Mouse (Mus musculus): ENCODE data around the gene Spats2l. TPM values are rescaled to one million over a fixed set of nuclear protein-coding genes. Genes with fewer than 3 reads are reported as not detected.

Spats2l gene
- total and polyA plus RNA-seq, 3 experiments = not detected

DNA sequence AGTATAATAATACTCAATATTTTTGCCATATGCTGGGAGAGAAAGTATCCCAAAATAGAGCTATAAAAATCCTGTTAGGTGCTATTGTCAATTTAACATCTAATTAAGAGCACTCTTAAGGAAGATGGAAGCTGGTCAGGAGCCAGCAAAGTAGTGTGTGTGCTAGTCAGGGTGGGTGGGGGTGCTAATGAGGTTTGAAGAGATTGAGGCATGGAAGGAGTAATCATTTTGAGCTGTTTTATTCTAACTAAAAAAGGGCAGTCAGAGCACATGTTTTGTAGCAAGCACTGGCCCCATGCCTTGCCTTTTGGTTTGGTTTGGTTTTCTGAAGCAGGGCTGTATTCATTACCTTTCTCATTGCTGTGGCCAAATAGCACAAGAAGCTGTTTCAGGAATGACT lies 132.3 kb downstream of the Spats2l start:
- TF ChIP-seq CHD1 (IDR thresholded peaks at IDR 0.05; ENCODE audit: low read depth, low read length) (no peak), JUND (IDR thresholded peaks at IDR 0.05; ENCODE audit: low read depth, low read length) (no peak), TAL1 (IDR thresholded peaks at IDR 0.05; ENCODE audit: low read length) (no peak), SIN3A (IDR thresholded peaks at IDR 0.05; ENCODE audit: low read length) (no peak), MXI1 (IDR thresholded peaks at IDR 0.05; ENCODE audit: low read depth, low read length) (no peak), CTCF (IDR thresholded peaks at IDR 0.05 in 2 of 3, conservative IDR thresholded peaks at IDR 0.05 in 1 of 3; ENCODE audit: control insufficient read depth in 1 of 3, insufficient read depth in 1 of 3, low read depth in 2 of 3, low read length in 3 of 3, poor library complexity in 1 of 3, severe bottlenecking in 1 of 3) (no peak), USF2 (IDR thresholded peaks at IDR 0.05; ENCODE audit: borderline replicate concordance in 1 of 2, insufficient read depth in 1 of 2, low read depth in 1 of 2, low read length in 2 of 2) (no peak), USF1 (IDR thresholded peaks at IDR 0.05; ENCODE audit: low read depth, low read length) (no peak)
- H3K36me3 ChIP-seq (ENCODE audit: control insufficient read depth in 1 of 2, insufficient read depth in 2 of 2, low read length in 2 of 2) = no peaks in the 10 kb centered on the region
- H3K27ac ChIP-seq (ENCODE audit: control insufficient read depth, low read depth, low read length) = no peak overlapping the region
- no peaks in the 10 kb centered on the region for H3K79me2 ChIP-seq (ENCODE audit: control insufficient read depth, insufficient read depth, low read length, poor library complexity)
- H3K9ac ChIP-seq (ENCODE audit: control insufficient read depth, low read depth, low read length, poor library complexity, severe bottlenecking) = no peak overlapping the region
- H3K4me1 ChIP-seq (ENCODE audit: control insufficient read depth in 1 of 2, insufficient read depth in 2 of 2, low read length in 2 of 2) = no peaks in the 10 kb centered on the region
- no peak for DNase-seq (ENCODE audit: low read depth, low spot score)
- no peak overlapping the region for H3K4me3 ChIP-seq (ENCODE audit: control insufficient read depth in 1 of 2, insufficient read depth in 1 of 2, low read depth in 2 of 2, low read length in 2 of 2)
- H3K27me3 ChIP-seq (ENCODE audit: control insufficient read depth in 1 of 2, insufficient read depth in 2 of 2, low read length in 2 of 2) = no peaks in the 10 kb centered on the region; a peak in 1 of 4 replicates
- H3K9me3 ChIP-seq (replicated peaks; ENCODE audit: insufficient read depth, low read length) = no peaks in the 10 kb centered on the region

DNA sequence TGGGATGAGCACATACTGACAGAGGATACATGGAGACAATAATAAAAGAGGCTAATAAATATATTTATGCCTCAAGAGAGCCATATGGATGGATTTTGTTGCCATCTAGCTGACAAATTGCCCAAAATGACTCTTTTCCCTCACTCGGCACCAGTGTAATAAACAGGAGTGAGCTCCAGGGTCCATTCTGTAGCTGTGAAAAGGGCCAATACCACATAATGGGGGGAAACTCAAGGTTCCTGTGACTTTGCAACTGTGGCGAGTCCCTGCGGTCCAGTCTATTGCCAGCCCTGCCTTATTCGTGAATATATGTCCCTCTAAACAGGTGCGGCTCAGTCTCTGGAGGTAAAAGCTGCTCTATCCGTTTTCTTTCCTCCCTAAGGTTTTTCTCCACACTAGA lies 137.6 kb downstream of the Spats2l start:
- Histone ChIP-seq H3K9me3 (replicated peaks; ENCODE audit: insufficient read depth, low read length) (no peaks in the 10 kb centered on the region), H3K36me3 (ENCODE audit: control insufficient read depth in 1 of 2, insufficient read depth in 2 of 2, low read length in 2 of 2) (no peaks in the 10 kb centered on the region), H3K4me3 (ENCODE audit: control insufficient read depth in 1 of 2, insufficient read depth in 1 of 2, low read depth in 2 of 2, low read length in 2 of 2) (no peak overlapping the region), H3K4me1 (ENCODE audit: control insufficient read depth in 1 of 2, insufficient read depth in 2 of 2, low read length in 2 of 2) (no peaks in the 10 kb centered on the region), H3K9ac (ENCODE audit: control insufficient read depth, low read depth, low read length, poor library complexity, severe bottlenecking) (no peak overlapping the region), H3K27ac (ENCODE audit: control insufficient read depth, low read depth, low read length) (no peak overlapping the region), H3K27me3 (ENCODE audit: control insufficient read depth in 1 of 2, insufficient read depth in 2 of 2, low read length in 2 of 2) (no peaks in the 10 kb centered on the region; a peak in 1 of 4 replicates), H3K79me2 (ENCODE audit: control insufficient read depth, insufficient read depth, low read length, poor library complexity) (no peaks in the 10 kb centered on the region)
- TF ChIP-seq USF2 (IDR thresholded peaks at IDR 0.05; ENCODE audit: borderline replicate concordance in 1 of 2, insufficient read depth in 1 of 2, low read depth in 1 of 2, low read length in 2 of 2) (no peak), NRF1 (IDR thresholded peaks at IDR 0.05; ENCODE audit: insufficient read depth, low read depth, low read length, poor library complexity, severe bottlenecking) (no peak), ZMIZ1 (IDR thresholded peaks at IDR 0.05; ENCODE audit: low read depth, low read length) (no peak), RAD21 (IDR thresholded peaks at IDR 0.05; ENCODE audit: low read depth, low read length) (no peak), MYC (IDR thresholded peaks at IDR 0.05; ENCODE audit: low read depth, low read length) (no peak), UBTF (IDR thresholded peaks at IDR 0.05; ENCODE audit: borderline replicate concordance, insufficient read depth, low read depth, low read length) (no peak)
- DNase-seq (ENCODE audit: low read depth, low spot score) = no peak

DNA sequence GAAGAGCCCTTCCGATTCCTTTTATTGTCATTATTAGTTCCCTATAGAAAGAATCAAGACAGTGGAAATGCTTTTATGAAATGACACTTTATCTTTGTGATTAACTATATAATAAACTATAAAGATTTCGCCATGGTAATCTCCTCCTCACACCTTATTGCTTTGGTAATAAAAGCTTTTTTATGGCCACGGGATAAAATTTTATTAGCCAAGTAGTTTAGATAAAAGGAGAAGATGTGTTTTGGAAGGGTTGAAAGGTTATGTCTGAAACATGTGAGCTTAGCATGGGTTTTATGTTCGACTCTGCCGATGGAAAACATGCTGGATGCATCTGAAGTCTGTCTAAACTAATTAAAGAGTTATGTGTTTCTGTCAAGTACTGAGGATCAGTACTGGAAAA lies 143.4 kb downstream of the Spats2l start:
- H3K9me3 ChIP-seq (replicated peaks; ENCODE audit: insufficient read depth, low read length) = no peaks in the 10 kb centered on the region
- no peaks in the 10 kb centered on the region for H3K27me3 ChIP-seq (ENCODE audit: control insufficient read depth in 1 of 2, insufficient read depth in 2 of 2, low read length in 2 of 2)
- TF ChIP-seq NRF1 (IDR thresholded peaks at IDR 0.05; ENCODE audit: insufficient read depth, low read depth, low read length, poor library complexity, severe bottlenecking) (no peak), JUND (IDR thresholded peaks at IDR 0.05; ENCODE audit: low read depth, low read length) (no peak)
- DNase-seq (ENCODE audit: low read depth, low spot score) = no peak
- no peaks in the 10 kb centered on the region for H3K79me2 ChIP-seq (ENCODE audit: control insufficient read depth, insufficient read depth, low read length, poor library complexity)
- H3K36me3 ChIP-seq (ENCODE audit: control insufficient read depth in 1 of 2, insufficient read depth in 2 of 2, low read length in 2 of 2) = no peaks in the 10 kb centered on the region
- no peak overlapping the region for H3K9ac ChIP-seq (ENCODE audit: control insufficient read depth, low read depth, low read length, poor library complexity, severe bottlenecking)
- H3K4me1 ChIP-seq (ENCODE audit: control insufficient read depth in 1 of 2, insufficient read depth in 2 of 2, low read length in 2 of 2) = no peaks in the 10 kb centered on the region
- H3K27ac ChIP-seq (ENCODE audit: control insufficient read depth, low read depth, low read length) = no peak overlapping the region
- H3K4me3 ChIP-seq (ENCODE audit: control insufficient read depth in 1 of 2, insufficient read depth in 1 of 2, low read depth in 2 of 2, low read length in 2 of 2) = no peak overlapping the region

All from MEL (cell line).